Mouse (Mus musculus): Measurements from ENCODE around the gene Sgca. TPM values are rescaled to one million over a fixed set of nuclear protein-coding genes. Genes with fewer than 3 reads are reported as not detected.

Sgca gene
- total and polyA plus RNA-seq, 3 experiments, result 149 to 1,504 (median 200) TPM

DNA sequence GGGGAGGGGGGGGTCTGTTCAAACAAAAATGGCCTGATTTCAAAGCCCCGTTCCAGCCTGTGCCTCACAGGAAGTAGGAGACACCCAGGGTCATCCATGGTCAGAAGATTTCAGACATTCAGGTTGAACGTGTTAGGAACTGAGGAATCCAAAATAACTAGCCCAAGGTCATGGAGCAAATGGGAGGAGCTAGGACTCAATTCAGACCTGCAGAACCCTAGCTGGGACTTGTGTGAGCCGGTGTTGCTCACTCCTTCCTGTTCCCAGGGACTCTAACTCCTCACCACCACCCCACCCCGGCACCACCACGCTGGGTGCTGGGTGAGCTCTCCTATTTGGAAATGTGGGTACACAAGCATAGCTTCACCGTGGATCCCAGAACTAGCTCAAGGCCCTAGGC, 11.2 kb upstream of the Sgca start:
- intact Hi-C loops (cut with DNase I), result no loop called here
- Histone ChIP-seq H3K27me3 (ENCODE audit: control insufficient read depth, insufficient read depth, low read length) (no peaks in the 10 kb centered on the region), H3K9ac (ENCODE audit: low read depth, low read length) (no peak overlapping the region), H3K27ac (no peak overlapping the region), H3K79me2 (replicated peaks; ENCODE audit: control insufficient read depth, insufficient read depth, low read length) (peaks cover 3% of the 10 kb centered on the region), H3K4me3 (no peak overlapping the region), H3K4me1 (ENCODE audit: control insufficient read depth, insufficient read depth, low read length) (peaks cover 9% of the 10 kb centered on the region), H3K36me3 (ENCODE audit: control insufficient read depth, insufficient read depth, low read length) (no peaks in the 10 kb centered on the region)
- no peak for DNase-seq
- WGBS, result 33% methylated on average over 6 of the region's 6 CpGs
- TF ChIP-seq POLR2A (IDR thresholded peaks at IDR 0.05; ENCODE audit: insufficient read depth, low read depth, low read length) (no peak), EP300 (IDR thresholded peaks at IDR 0.05; ENCODE audit: insufficient read depth, low read depth, low read length) (no peak), CTCF (IDR thresholded peaks at IDR 0.05) (no peak)

DNA sequence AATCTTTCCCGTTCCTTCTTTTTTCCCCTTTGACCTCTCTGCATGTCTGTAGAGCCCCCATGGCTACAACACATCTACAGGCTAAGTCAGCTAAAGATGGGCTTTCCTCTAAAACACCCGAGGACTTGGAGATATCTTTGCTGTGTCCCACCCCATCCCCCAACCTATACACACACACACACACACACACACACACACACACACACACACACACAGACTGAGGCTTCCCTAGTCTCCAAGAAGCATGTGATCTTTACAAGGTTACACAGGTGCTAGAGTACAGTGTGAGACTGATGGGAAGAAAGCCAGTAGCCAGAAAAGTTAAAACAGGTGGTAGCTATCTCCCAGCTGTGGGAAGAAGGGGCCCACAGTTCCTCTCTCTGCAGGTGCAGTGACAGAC, 10.3 kb upstream of the Sgca start:
- no peaks in the 10 kb centered on the region for H3K79me2 ChIP-seq (replicated peaks; ENCODE audit: control insufficient read depth, insufficient read depth, low read length)
- WGBS, result 56% methylated on average over 2 of the region's 2 CpGs
- no peaks in the 10 kb centered on the region for H3K27me3 ChIP-seq (ENCODE audit: control insufficient read depth, insufficient read depth, low read length)
- intact Hi-C loops (cut with DNase I), result no loop called here
- no peak overlapping the region for H3K9ac ChIP-seq (ENCODE audit: low read depth, low read length)
- no peak overlapping the region for H3K27ac ChIP-seq
- H3K4me3 ChIP-seq, result no peak overlapping the region
- no peaks in the 10 kb centered on the region for H3K36me3 ChIP-seq (ENCODE audit: control insufficient read depth, insufficient read depth, low read length)
- peaks cover 9% of the 10 kb centered on the region for H3K4me1 ChIP-seq (ENCODE audit: control insufficient read depth, insufficient read depth, low read length)
- DNase-seq, result no peak
- TF ChIP-seq CTCF (IDR thresholded peaks at IDR 0.05) (no peak), POLR2A (IDR thresholded peaks at IDR 0.05; ENCODE audit: insufficient read depth, low read depth, low read length) (no peak), EP300 (IDR thresholded peaks at IDR 0.05; ENCODE audit: insufficient read depth, low read depth, low read length) (no peak)

DNA sequence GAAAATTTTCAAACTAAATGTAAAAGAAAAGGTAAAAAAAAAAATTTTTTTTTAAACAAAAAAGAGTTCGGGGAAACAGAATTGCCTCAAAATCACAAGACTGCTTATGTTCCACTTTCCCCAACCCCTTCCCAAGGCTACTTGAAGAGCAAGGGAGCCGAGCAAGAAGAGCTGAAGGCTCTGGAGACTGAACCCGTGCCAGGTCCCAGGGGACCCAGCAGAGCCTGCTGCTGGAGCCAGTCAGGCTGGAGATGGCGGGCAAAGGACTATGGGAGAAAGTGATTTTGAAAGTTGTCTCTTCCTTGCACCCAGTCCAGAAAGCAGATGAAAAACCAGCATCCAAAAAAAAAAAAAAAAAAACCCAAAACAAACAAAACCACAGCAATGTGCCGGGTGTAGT, 9.7 kb upstream of the Sgca start:
- intact Hi-C loops (cut with DNase I), result no loop called here

DNA sequence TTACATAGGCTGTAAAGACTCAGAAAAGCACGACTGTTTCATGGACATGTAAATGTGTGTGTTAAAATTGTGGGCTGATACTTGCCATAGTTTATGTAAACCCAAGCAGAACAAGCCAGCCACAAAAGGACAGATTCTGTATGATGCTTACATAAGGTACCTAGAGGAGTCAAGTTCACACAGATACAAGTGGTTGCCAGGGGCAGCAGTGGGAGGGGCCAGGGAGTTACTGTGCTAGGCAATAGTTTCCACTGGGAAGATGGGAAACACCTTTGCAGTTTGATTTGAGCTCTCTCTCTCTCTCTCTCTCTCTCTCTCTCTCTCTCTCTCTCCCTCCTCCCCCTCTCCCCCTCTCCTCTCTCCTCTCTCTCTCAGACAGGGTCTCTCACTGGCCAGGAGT, 9.0 kb upstream of the Sgca start:
- no peak overlapping the region for H3K4me3 ChIP-seq
- WGBS, result 49% methylated on average over 1 of the region's 1 CpGs
- no peaks in the 10 kb centered on the region for H3K36me3 ChIP-seq (ENCODE audit: control insufficient read depth, insufficient read depth, low read length)
- DNase-seq, result peak in 1 of 2 experiments; percentile 8
- intact Hi-C loops (cut with DNase I), result no loop called here
- peaks cover 9% of the 10 kb centered on the region for H3K4me1 ChIP-seq (ENCODE audit: control insufficient read depth, insufficient read depth, low read length)
- H3K27ac ChIP-seq, result no peak overlapping the region
- no peak overlapping the region for H3K9ac ChIP-seq (ENCODE audit: low read depth, low read length)
- no peaks in the 10 kb centered on the region for H3K79me2 ChIP-seq (replicated peaks; ENCODE audit: control insufficient read depth, insufficient read depth, low read length)
- no peak for TF ChIP-seq POLR2A (IDR thresholded peaks at IDR 0.05; ENCODE audit: insufficient read depth, low read depth, low read length)
- TF ChIP-seq EP300 (IDR thresholded peaks at IDR 0.05; ENCODE audit: insufficient read depth, low read depth, low read length), result no peak
- TF ChIP-seq CTCF (IDR thresholded peaks at IDR 0.05), result no peak
- no peaks in the 10 kb centered on the region for H3K27me3 ChIP-seq (ENCODE audit: control insufficient read depth, insufficient read depth, low read length)

More for the DNA sequence above, 9.7 kb upstream of the Sgca start:
- Histone ChIP-seq H3K4me3 (no peak overlapping the region), H3K27ac (no peak overlapping the region), H3K79me2 (replicated peaks; ENCODE audit: control insufficient read depth, insufficient read depth, low read length) (no peaks in the 10 kb centered on the region), H3K36me3 (ENCODE audit: control insufficient read depth, insufficient read depth, low read length) (no peaks in the 10 kb centered on the region), H3K27me3 (ENCODE audit: control insufficient read depth, insufficient read depth, low read length) (no peaks in the 10 kb centered on the region), H3K4me1 (ENCODE audit: control insufficient read depth, insufficient read depth, low read length) (peaks cover 9% of the 10 kb centered on the region), H3K9ac (ENCODE audit: low read depth, low read length) (no peak overlapping the region)
- 74% methylated on average over 5 of the region's 5 CpGs for WGBS
- TF ChIP-seq EP300 (IDR thresholded peaks at IDR 0.05; ENCODE audit: insufficient read depth, low read depth, low read length), result no peak
- no peak for TF ChIP-seq CTCF (IDR thresholded peaks at IDR 0.05)
- no peak for TF ChIP-seq POLR2A (IDR thresholded peaks at IDR 0.05; ENCODE audit: insufficient read depth, low read depth, low read length)
- DNase-seq, result peak in 1 of 2 experiments; percentile 17

DNA sequence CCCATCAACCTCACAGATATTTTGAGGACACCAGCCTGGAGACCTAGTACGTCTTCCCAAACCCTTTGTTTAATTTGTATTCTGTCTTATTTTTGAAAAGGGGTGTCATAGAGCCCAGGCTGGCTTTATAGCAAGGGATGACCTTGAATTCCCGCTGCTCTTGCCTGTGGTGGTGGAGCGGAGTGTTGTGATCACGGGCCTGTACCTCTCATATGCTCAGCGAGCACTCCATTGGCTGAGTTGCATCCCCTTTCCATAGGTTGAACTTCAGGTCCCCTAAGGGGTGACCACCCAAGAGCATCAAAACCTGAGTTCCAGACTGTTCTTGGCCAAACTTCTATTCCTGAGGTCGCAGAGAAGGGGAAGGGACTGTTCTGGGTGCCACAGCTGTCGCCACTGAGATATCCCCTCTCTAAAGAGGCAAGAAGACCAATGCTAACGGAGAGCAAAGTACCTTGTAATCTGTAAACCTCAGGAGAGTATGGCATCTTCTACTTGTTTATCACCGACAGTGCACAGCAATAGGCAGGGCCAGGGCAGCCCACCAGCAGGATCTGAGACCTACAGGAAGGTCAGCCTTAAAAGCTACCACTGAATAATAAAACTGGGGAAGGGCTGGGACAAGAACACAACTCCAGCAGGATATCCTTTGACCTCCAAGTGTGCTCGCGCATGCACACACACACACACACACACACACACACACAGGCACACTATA, 3.5 kb upstream of the Sgca start:
- intact Hi-C loops (cut with DNase I), result loop anchor here (1.0 to 2.0 kb wide), 4 partner anchors 10 to 63 kb away; no protein-coding TSS in a partner anchor
- TF ChIP-seq CTCF (IDR thresholded peaks at IDR 0.05), result no peak
- Histone ChIP-seq H3K4me1 (ENCODE audit: control insufficient read depth, insufficient read depth, low read length) (peaks cover 1% of the 10 kb centered on the region; the same call in 1 of the 2 replicates), H3K4me3 (peak overlapping the region; percentile 38; the same call in 1 of the 2 replicates), H3K79me2 (replicated peaks; ENCODE audit: control insufficient read depth, insufficient read depth, low read length) (no peaks in the 10 kb centered on the region), H3K36me3 (ENCODE audit: control insufficient read depth, insufficient read depth, low read length) (no peaks in the 10 kb centered on the region), H3K27me3 (ENCODE audit: control insufficient read depth, insufficient read depth, low read length) (no peaks in the 10 kb centered on the region), H3K9ac (ENCODE audit: low read depth, low read length) (no peak overlapping the region), H3K27ac (peak overlapping the region; percentile 81)
- peak in 1 of 2 experiments; percentile 7 for DNase-seq
- WGBS, result 63% methylated on average over 11 of the region's 11 CpGs

DNA sequence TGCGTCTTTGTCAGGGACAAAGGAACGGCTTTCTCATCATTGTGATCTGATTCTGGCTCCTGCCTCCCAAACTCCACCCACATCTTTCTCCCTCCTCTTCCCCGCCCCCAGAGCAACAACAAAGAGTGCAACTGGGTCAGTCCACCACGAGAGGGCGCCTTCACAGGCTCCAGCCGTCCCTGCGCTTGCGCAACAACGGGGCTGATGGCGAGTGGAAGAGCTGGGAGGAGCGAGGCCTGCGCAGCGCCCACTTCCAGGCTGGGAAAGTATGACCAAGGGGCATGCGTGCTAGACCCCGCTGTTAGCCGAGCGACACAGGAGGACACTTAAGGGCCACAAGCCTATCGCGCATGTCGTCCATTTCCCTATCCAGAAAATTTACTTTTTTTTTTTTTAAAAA, 2.8 kb upstream of the Sgca start:
- H3K27me3 ChIP-seq (ENCODE audit: control insufficient read depth, insufficient read depth, low read length), result no peaks in the 10 kb centered on the region
- H3K4me1 ChIP-seq (ENCODE audit: control insufficient read depth, insufficient read depth, low read length), result peaks cover 1% of the 10 kb centered on the region; the same call in 1 of the 2 replicates
- H3K36me3 ChIP-seq (ENCODE audit: control insufficient read depth, insufficient read depth, low read length), result no peaks in the 10 kb centered on the region
- intact Hi-C loops (cut with DNase I), result loop anchor here (1.0 to 2.0 kb wide), 4 partner anchors 10 to 64 kb away; no protein-coding TSS in a partner anchor
- 0 out of 2 replicates have a peak overlapping the region, but pooled peaks have one; percentile 24 for H3K9ac ChIP-seq (ENCODE audit: low read depth, low read length)
- peak; percentile 88 for TF ChIP-seq POLR2A (IDR thresholded peaks at IDR 0.05; ENCODE audit: insufficient read depth, low read depth, low read length)
- TF ChIP-seq EP300 (IDR thresholded peaks at IDR 0.05; ENCODE audit: insufficient read depth, low read depth, low read length), result peak; percentile 98
- TF ChIP-seq CTCF (IDR thresholded peaks at IDR 0.05), result no peak; the same call in 1 of the 2 replicates
- under 1% methylated on average over 20 of the region's 20 CpGs for WGBS
- peak overlapping the region; percentile 38 for H3K4me3 ChIP-seq
- no peaks in the 10 kb centered on the region for H3K79me2 ChIP-seq (replicated peaks; ENCODE audit: control insufficient read depth, insufficient read depth, low read length)
- peak; percentile 96 to 97 for DNase-seq
- H3K27ac ChIP-seq, result peak overlapping the region; percentile 81

Data from heart, adult 2 months (tissue).